Mouse (Mus musculus): Measurements from ENCODE around the gene Themis3. TPM values are rescaled to one million over a fixed set of nuclear protein-coding genes. Genes with fewer than 3 reads are reported as not detected.
A peak's percentile ranks its signal among the peaks of the same experiment; 100 is the strongest.

The Themis3 gene
- polyA plus RNA-seq, 2 experiments, result 0.09 to 0.17 TPM

GRCm38 (mm10) chr17:66572677-66573060 is 21.8 kb downstream of the Themis3 start:
- Histone ChIP-seq H3K27me3 (ENCODE audit: control insufficient read depth, insufficient read depth, low read length) (no peaks in the 10 kb centered on the region), H3K4me1 (ENCODE audit: control insufficient read depth, insufficient read depth, low read length) (no peaks in the 10 kb centered on the region), H3K36me3 (ENCODE audit: control insufficient read depth, insufficient read depth, low read length) (no peaks in the 10 kb centered on the region), H3K9ac (ENCODE audit: low read depth, low read length, severe bottlenecking) (no peak overlapping the region), H3K9me3 (ENCODE audit: control insufficient read depth, low read length) (no peaks in the 10 kb centered on the region), H3K4me2 (replicated peaks; ENCODE audit: low read depth, low read length, severe bottlenecking) (no peak overlapping the region), H3K4me3 (replicated peaks; ENCODE audit: low read length) (no peak overlapping the region), H3K27ac (replicated peaks; ENCODE audit: low read depth, low read length) (no peak overlapping the region)
- DNase-seq (ENCODE audit: low spot score) (no peak), ATAC-seq (ENCODE audit: low FRiP score, low read depth) (no peak)
- TF ChIP-seq POLR2A (IDR thresholded peaks at IDR 0.05; ENCODE audit: borderline replicate concordance, extremely low read depth, insufficient read depth, insufficient read length), result no peak
- 55% methylated on average over 4 of the region's 4 CpGs for WGBS

DNA sequence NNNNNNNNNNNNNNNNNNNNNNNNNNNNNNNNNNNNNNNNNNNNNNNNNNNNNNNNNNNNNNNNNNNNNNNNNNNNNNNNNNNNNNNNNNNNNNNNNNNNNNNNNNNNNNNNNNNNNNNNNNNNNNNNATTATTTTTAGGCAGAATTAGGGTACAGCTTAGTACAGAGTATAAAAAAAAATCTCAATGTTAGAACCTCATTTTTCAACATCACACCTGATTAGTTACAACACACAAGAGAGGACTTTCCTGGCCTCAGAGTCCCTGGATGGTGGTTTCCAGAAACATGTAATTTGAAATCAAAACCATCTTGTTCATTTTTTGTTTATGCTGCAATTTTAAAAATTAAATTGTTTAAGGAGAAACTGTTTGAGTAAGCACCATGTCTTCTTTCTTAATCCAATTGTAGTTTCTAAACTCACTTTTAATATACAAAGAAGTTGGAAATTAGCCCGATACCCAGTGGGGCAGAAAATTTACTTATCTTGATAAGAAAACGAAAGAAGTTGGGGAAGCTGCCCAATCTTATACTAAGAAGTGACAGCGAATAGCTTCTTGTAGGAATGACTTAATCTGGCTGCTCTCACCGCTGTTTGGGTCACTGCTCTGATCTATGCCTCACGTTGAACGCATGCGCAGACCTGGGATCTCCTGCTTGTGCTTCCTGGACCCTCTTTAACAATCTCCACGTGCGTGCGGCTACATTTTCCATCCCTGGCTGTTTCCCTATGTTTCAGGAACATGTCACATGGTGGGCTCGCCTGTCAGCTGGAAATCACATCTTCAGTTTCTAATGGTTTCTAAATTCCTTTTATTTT is 22.4 kb downstream of the Themis3 start:
- H3K4me2 ChIP-seq (replicated peaks; ENCODE audit: low read depth, low read length, severe bottlenecking), result no peak overlapping the region
- no peak overlapping the region for H3K9ac ChIP-seq (ENCODE audit: low read depth, low read length, severe bottlenecking)
- WGBS, result 59% methylated on average over 11 of the region's 11 CpGs
- peak; percentile 37 for DNase-seq (ENCODE audit: low spot score)
- no peak overlapping the region for H3K4me3 ChIP-seq (replicated peaks; ENCODE audit: low read length)
- H3K9me3 ChIP-seq (ENCODE audit: control insufficient read depth, low read length), result no peaks in the 10 kb centered on the region
- H3K27ac ChIP-seq (replicated peaks; ENCODE audit: low read depth, low read length), result no peak overlapping the region
- no peaks in the 10 kb centered on the region for H3K27me3 ChIP-seq (ENCODE audit: control insufficient read depth, insufficient read depth, low read length)
- ATAC-seq (ENCODE audit: low FRiP score, low read depth), result no peak
- H3K36me3 ChIP-seq (ENCODE audit: control insufficient read depth, insufficient read depth, low read length), result no peaks in the 10 kb centered on the region
- H3K4me1 ChIP-seq (ENCODE audit: control insufficient read depth, insufficient read depth, low read length), result no peaks in the 10 kb centered on the region
- TF ChIP-seq POLR2A (IDR thresholded peaks at IDR 0.05; ENCODE audit: borderline replicate concordance, extremely low read depth, insufficient read depth, insufficient read length), result no peak

- no peak for DNase-seq (ENCODE audit: low spot score)
- H3K27me3 ChIP-seq (ENCODE audit: control insufficient read depth, insufficient read depth, low read length), result no peaks in the 10 kb centered on the region
- no peaks in the 10 kb centered on the region for H3K9me3 ChIP-seq (ENCODE audit: control insufficient read depth, low read length)
- no peaks in the 10 kb centered on the region for H3K36me3 ChIP-seq (ENCODE audit: control insufficient read depth, insufficient read depth, low read length)
- no peak overlapping the region for H3K9ac ChIP-seq (ENCODE audit: low read depth, low read length, severe bottlenecking)
- H3K4me2 ChIP-seq (replicated peaks; ENCODE audit: low read depth, low read length, severe bottlenecking), result no peak overlapping the region
- H3K4me1 ChIP-seq (ENCODE audit: control insufficient read depth, insufficient read depth, low read length), result no peaks in the 10 kb centered on the region
- H3K4me3 ChIP-seq (replicated peaks; ENCODE audit: low read length), result no peak overlapping the region
- WGBS, result 58% methylated on average over 7 of the region's 7 CpGs
- TF ChIP-seq POLR2A (IDR thresholded peaks at IDR 0.05; ENCODE audit: borderline replicate concordance, extremely low read depth, insufficient read depth, insufficient read length), result no peak
- no peak overlapping the region for H3K27ac ChIP-seq (replicated peaks; ENCODE audit: low read depth, low read length)
- ATAC-seq (ENCODE audit: low FRiP score, low read depth), result peak; percentile 44; the same call in 1 of the 2 replicates
Measured at GRCm38 (mm10) chr17:66564213-66564612, 30.2 kb downstream of the Themis3 start.

- 76% methylated on average over 1 of the region's 1 CpGs for WGBS
- Histone ChIP-seq H3K27me3 (ENCODE audit: control insufficient read depth, insufficient read depth, low read length) (no peaks in the 10 kb centered on the region), H3K4me2 (replicated peaks; ENCODE audit: low read depth, low read length, severe bottlenecking) (no peak overlapping the region), H3K4me3 (replicated peaks; ENCODE audit: low read length) (no peak overlapping the region), H3K9ac (ENCODE audit: low read depth, low read length, severe bottlenecking) (no peak overlapping the region), H3K27ac (replicated peaks; ENCODE audit: low read depth, low read length) (no peak overlapping the region), H3K4me1 (ENCODE audit: control insufficient read depth, insufficient read depth, low read length) (no peaks in the 10 kb centered on the region), H3K36me3 (ENCODE audit: control insufficient read depth, insufficient read depth, low read length) (no peaks in the 10 kb centered on the region), H3K9me3 (ENCODE audit: control insufficient read depth, low read length) (no peaks in the 10 kb centered on the region)
- no peak for TF ChIP-seq POLR2A (IDR thresholded peaks at IDR 0.05; ENCODE audit: borderline replicate concordance, extremely low read depth, insufficient read depth, insufficient read length)
- no peak for DNase-seq (ENCODE audit: low spot score)
- no peak for ATAC-seq (ENCODE audit: low FRiP score, low read depth)
Measured at GRCm38 (mm10) chr17:66563551-66563950, 30.9 kb downstream of the Themis3 start.

DNA sequence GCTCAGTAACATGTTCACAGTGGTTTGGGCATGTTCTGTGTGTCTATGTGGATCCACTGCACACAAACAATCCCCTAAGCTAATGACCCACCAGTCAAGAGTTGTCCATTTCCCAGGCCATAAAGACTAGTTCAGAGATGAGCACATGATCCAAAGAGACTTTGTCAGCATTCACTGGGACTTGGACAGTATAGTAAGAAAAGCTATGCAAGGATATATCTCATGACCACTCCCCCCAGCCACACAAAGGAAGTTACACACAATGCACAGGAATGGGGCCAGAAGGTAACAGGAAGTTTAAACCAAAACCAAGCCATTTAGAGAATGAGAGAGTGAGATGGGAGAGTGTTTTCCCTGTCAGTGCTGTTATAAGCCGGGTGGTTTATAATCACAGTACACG is 33.0 kb downstream of the Themis3 start:
- DNase-seq (ENCODE audit: low spot score) (no peak), ATAC-seq (ENCODE audit: low FRiP score, low read depth) (no peak)
- Histone ChIP-seq H3K27me3 (ENCODE audit: control insufficient read depth, insufficient read depth, low read length) (no peaks in the 10 kb centered on the region), H3K27ac (replicated peaks; ENCODE audit: low read depth, low read length) (no peak overlapping the region), H3K9me3 (ENCODE audit: control insufficient read depth, low read length) (no peaks in the 10 kb centered on the region), H3K9ac (ENCODE audit: low read depth, low read length, severe bottlenecking) (no peak overlapping the region), H3K4me1 (ENCODE audit: control insufficient read depth, insufficient read depth, low read length) (no peaks in the 10 kb centered on the region), H3K4me3 (replicated peaks; ENCODE audit: low read length) (no peak overlapping the region), H3K36me3 (ENCODE audit: control insufficient read depth, insufficient read depth, low read length) (no peaks in the 10 kb centered on the region), H3K4me2 (replicated peaks; ENCODE audit: low read depth, low read length, severe bottlenecking) (no peak overlapping the region)
- no peak for TF ChIP-seq POLR2A (IDR thresholded peaks at IDR 0.05; ENCODE audit: borderline replicate concordance, extremely low read depth, insufficient read depth, insufficient read length)
- WGBS, result 62% methylated on average over 2 of the region's 2 CpGs

All from limb, embryonic 14.5 days (tissue).